Mouse (Mus musculus): ENCODE measurements around the gene Rab40c. TPM values are rescaled to one million over a fixed set of nuclear protein-coding genes. Genes with fewer than 3 reads are reported as not detected.
A peak's percentile ranks its signal among the peaks of the same experiment; 100 is the strongest.

The Rab40c gene
- polyA plus RNA-seq, 1 experiment = 74.6 TPM

DNA sequence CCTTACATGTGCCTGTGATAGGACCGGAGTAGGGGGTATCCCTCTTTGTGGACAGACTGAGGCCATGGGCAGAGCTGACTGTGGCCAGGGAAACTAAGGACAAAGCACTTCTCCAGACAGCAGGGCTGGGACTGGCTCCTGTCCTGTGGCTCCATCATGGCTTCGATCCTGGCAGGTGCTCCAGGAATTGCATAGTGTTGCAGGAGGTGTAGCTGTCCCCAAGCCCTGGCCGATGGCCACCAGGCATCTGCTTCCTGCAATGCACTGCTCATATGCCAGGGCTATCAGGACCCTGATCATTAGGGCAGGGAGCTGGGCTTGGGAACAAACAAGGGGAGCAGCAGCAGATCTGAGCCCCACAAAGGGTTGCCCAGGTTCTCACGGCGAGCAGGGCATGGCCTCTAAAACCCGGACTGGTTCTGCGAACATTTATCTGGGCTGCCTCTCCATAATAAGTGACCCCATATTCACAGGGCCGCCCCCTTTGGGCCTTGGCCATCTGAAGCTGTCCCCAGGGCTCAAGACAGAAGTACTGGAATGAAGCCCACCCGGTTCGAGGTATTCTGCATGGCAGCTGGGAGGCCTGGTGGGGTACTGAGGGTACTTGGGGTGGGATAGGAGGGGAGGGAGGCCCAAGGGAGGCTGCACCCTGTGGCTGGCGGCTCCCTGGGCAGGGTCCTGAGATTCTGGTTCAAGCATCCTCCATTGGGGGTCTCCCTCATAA lies 39.4 kb upstream of the Rab40c start:
- TF ChIP-seq POLR2A (IDR thresholded peaks at IDR 0.05; ENCODE audit: borderline replicate concordance, insufficient read depth, low read length) = no peak
- TF ChIP-seq CTCF (IDR thresholded peaks at IDR 0.05; ENCODE audit: borderline replicate concordance, insufficient read depth, low read depth, low read length) = no peak
- Histone ChIP-seq H3K27ac (ENCODE audit: insufficient read depth, low read length) (peak overlapping the region; percentile 40; the same call in 1 of the 2 replicates), H3K4me3 (replicated peaks; ENCODE audit: insufficient read depth, low read depth, low read length) (no peak overlapping the region), H3K4me1 (ENCODE audit: control insufficient read depth, insufficient read depth, low read length) (peaks cover 72% of the 10 kb centered on the region), H3K27me3 (ENCODE audit: control insufficient read depth, insufficient read depth, low read length) (no peaks in the 10 kb centered on the region)
- peak; percentile 65 for DNase-seq
- WGBS = 34% methylated on average over 11 of the region's 11 CpGs

DNA sequence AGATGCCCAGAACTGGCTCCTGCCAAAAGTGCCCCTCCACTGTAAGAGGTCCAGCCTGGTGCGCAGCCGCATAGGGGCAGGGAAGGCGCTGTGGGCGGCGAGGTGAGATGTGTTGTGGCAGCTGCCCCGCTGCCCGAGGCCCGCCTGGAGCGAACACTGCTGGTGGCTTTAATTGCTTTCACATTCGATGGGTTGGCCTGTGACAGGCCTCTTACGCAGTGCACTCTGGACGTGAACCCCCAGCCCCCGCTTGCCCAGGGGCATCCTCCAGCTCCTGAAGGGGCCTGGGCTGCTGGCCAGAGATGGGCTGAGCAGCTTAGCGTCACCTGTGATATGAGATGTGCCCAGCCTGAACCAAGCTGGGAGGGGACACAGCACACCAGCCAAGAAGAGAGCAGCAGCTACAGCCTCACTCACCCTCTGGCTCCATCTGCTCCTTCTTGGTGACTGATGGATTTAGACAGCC lies 38.1 kb upstream of the Rab40c start:
- Histone ChIP-seq H3K4me1 (ENCODE audit: control insufficient read depth, insufficient read depth, low read length) (peaks cover 70% of the 10 kb centered on the region), H3K4me3 (replicated peaks; ENCODE audit: insufficient read depth, low read depth, low read length) (no peak overlapping the region), H3K27ac (ENCODE audit: insufficient read depth, low read length) (peak overlapping the region; percentile 10), H3K27me3 (ENCODE audit: control insufficient read depth, insufficient read depth, low read length) (no peaks in the 10 kb centered on the region)
- DNase-seq = peak; percentile 50 to 60
- 17% methylated on average over 14 of the region's 14 CpGs for WGBS
- TF ChIP-seq CTCF (IDR thresholded peaks at IDR 0.05; ENCODE audit: borderline replicate concordance, insufficient read depth, low read depth, low read length) = no peak
- TF ChIP-seq POLR2A (IDR thresholded peaks at IDR 0.05; ENCODE audit: borderline replicate concordance, insufficient read depth, low read length) = no peak

GRCm38 (mm10) chr17:25956631-25957030 lies 37.1 kb upstream of the Rab40c start:
- Histone ChIP-seq H3K27ac (ENCODE audit: insufficient read depth, low read length) (peak overlapping the region; percentile 68), H3K4me1 (ENCODE audit: control insufficient read depth, insufficient read depth, low read length) (peaks cover 74% of the 10 kb centered on the region), H3K27me3 (ENCODE audit: control insufficient read depth, insufficient read depth, low read length) (no peaks in the 10 kb centered on the region), H3K4me3 (replicated peaks; ENCODE audit: insufficient read depth, low read depth, low read length) (no peak overlapping the region)
- 26% methylated on average over 7 of the region's 7 CpGs for WGBS
- TF ChIP-seq CTCF (IDR thresholded peaks at IDR 0.05; ENCODE audit: borderline replicate concordance, insufficient read depth, low read depth, low read length) (no peak), POLR2A (IDR thresholded peaks at IDR 0.05; ENCODE audit: borderline replicate concordance, insufficient read depth, low read length) (no peak)
- peak in 1 of 2 experiments; percentile 51 for DNase-seq

DNA sequence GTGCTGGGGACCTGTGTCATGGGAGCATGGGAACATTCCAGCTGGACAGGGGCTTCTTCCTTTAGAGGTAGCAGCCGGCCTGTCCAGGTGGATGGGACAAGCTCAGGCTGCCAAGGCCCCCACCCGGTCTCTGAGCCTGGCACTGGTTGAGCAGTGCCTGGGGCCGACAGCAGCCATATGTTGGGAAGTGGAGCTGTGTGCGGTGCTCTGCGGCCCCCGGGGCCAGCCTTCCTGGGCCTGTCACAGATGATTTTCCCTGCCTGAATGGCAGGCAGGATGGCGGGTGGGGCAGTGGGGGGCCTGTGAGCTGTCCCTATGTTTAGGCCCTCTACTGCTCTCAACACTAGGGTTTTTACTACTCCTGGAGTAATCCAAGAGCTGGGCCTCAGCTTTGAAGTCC lies 36.7 kb upstream of the Rab40c start:
- peaks cover 74% of the 10 kb centered on the region for H3K4me1 ChIP-seq (ENCODE audit: control insufficient read depth, insufficient read depth, low read length)
- peak overlapping the region; percentile 68 for H3K27ac ChIP-seq (ENCODE audit: insufficient read depth, low read length)
- TF ChIP-seq CTCF (IDR thresholded peaks at IDR 0.05; ENCODE audit: borderline replicate concordance, insufficient read depth, low read depth, low read length) (no peak), POLR2A (IDR thresholded peaks at IDR 0.05; ENCODE audit: borderline replicate concordance, insufficient read depth, low read length) (0 out of 2 replicates have a peak, but pooled peaks have one; percentile 16)
- WGBS = 11% methylated on average over 7 of the region's 7 CpGs
- no peaks in the 10 kb centered on the region for H3K27me3 ChIP-seq (ENCODE audit: control insufficient read depth, insufficient read depth, low read length)
- DNase-seq = peak; percentile 84 to 93
- no peak overlapping the region for H3K4me3 ChIP-seq (replicated peaks; ENCODE audit: insufficient read depth, low read depth, low read length)

GRCm38 (mm10) chr17:25955736-25956135 lies 36.2 kb upstream of the Rab40c start:
- H3K4me1 ChIP-seq (ENCODE audit: control insufficient read depth, insufficient read depth, low read length) = peaks cover 74% of the 10 kb centered on the region
- 11% methylated on average over 3 of the region's 3 CpGs for WGBS
- no peak overlapping the region for H3K4me3 ChIP-seq (replicated peaks; ENCODE audit: insufficient read depth, low read depth, low read length)
- H3K27me3 ChIP-seq (ENCODE audit: control insufficient read depth, insufficient read depth, low read length) = no peaks in the 10 kb centered on the region
- peak overlapping the region; percentile 68 for H3K27ac ChIP-seq (ENCODE audit: insufficient read depth, low read length)
- TF ChIP-seq CTCF (IDR thresholded peaks at IDR 0.05; ENCODE audit: borderline replicate concordance, insufficient read depth, low read depth, low read length) (no peak), POLR2A (IDR thresholded peaks at IDR 0.05; ENCODE audit: borderline replicate concordance, insufficient read depth, low read length) (no peak)
- DNase-seq = no peak

DNA sequence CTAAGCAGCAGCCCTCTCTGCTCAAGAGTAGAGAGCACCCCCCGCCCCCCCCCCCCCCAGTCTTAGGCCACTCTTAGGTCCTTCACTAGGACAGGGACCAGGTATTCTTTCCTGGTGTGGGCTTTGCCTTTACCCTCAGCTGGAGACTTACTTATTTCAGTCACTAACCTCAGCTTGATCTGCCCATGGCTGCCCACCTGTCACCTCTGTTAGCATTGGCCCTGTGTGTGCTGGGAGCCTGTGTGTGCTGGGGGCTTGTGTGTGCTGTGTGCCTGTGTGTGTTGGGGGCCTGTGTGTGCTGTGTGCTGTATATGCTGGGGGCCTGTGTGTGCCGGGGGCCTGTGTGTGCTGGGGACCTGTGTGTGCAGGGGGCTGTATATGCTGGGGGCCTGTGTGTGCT lies 35.1 kb upstream of the Rab40c start:
- Histone ChIP-seq H3K27ac (ENCODE audit: insufficient read depth, low read length) (no peak overlapping the region), H3K27me3 (ENCODE audit: control insufficient read depth, insufficient read depth, low read length) (no peaks in the 10 kb centered on the region), H3K4me1 (ENCODE audit: control insufficient read depth, insufficient read depth, low read length) (peaks cover 72% of the 10 kb centered on the region), H3K4me3 (replicated peaks; ENCODE audit: insufficient read depth, low read depth, low read length) (no peak overlapping the region)
- TF ChIP-seq CTCF (IDR thresholded peaks at IDR 0.05; ENCODE audit: borderline replicate concordance, insufficient read depth, low read depth, low read length) = no peak
- no peak for TF ChIP-seq POLR2A (IDR thresholded peaks at IDR 0.05; ENCODE audit: borderline replicate concordance, insufficient read depth, low read length)
- DNase-seq = no peak
- 93% methylated on average over 2 of the region's 2 CpGs for WGBS

- Histone ChIP-seq H3K27ac (ENCODE audit: insufficient read depth, low read length) (peak overlapping the region; percentile 52), H3K27me3 (ENCODE audit: control insufficient read depth, insufficient read depth, low read length) (no peaks in the 10 kb centered on the region), H3K4me1 (ENCODE audit: control insufficient read depth, insufficient read depth, low read length) (peaks cover 59% of the 10 kb centered on the region), H3K4me3 (replicated peaks; ENCODE audit: insufficient read depth, low read depth, low read length) (no peak overlapping the region)
- 21% methylated on average over 5 of the region's 5 CpGs for WGBS
- TF ChIP-seq CTCF (IDR thresholded peaks at IDR 0.05; ENCODE audit: borderline replicate concordance, insufficient read depth, low read depth, low read length) = no peak
- TF ChIP-seq POLR2A (IDR thresholded peaks at IDR 0.05; ENCODE audit: borderline replicate concordance, insufficient read depth, low read length) = peak; percentile 41; the same call in 1 of the 2 replicates
- DNase-seq = peak; percentile 72 to 80
These were observed 33.6 kb upstream of the Rab40c start for GRCm38 (mm10) chr17:25953161-25953560.
